Mouse (Mus musculus) MEL (cell line): ENCODE measurements at regions not wholly inside any gene's neighbourhood (a gene's known extent, or its start where the extent isn't known, plus 50 kb on each side); places are given as distances from the start of the nearest gene placed in this dataset.

Source experiments
- CHD1 ChIP-seq: IDR thresholded peaks from 2 replicates; pipeline ENCODE4 v1.6.1; 2012; ENCODE audit warnings: low read depth, mild to moderate bottlenecking, inconsistent platforms, low read length, improper control_type of control experiment
- CTCF ChIP-seq, 3 experiments: IDR thresholded peaks in 2 of 3; conservative IDR thresholded peaks in 1 of 3; 2 replicates each; pipeline ENCODE4 v1.5.1; 2011 to 2012; ENCODE audit warnings: low read length in 3 of 3, low read depth in 2 of 3, mild to moderate bottlenecking in 2 of 3, improper control_type of control experiment in 1 of 3, inconsistent platforms in 1 of 3, mixed read lengths in 1 of 3, moderate library complexity in 1 of 3; ENCODE audit not compliant: control insufficient read depth in 1 of 3, insufficient read depth in 1 of 3, poor library complexity in 1 of 3, severe bottlenecking in 1 of 3
- EP300 ChIP-seq, 2 experiments: IDR thresholded peaks; 2 replicates each; pipeline ENCODE4 v1.6.1; 2011; ENCODE audit warnings: improper control_type of control experiment in 2 of 2, low read length in 2 of 2, low read depth in 1 of 2, mild to moderate bottlenecking in 1 of 2
- HCFC1 ChIP-seq: IDR thresholded peaks from 2 replicates; pipeline ENCODE4 v1.6.1; 2012; ENCODE audit warnings: low read depth, mild to moderate bottlenecking, inconsistent platforms, low read length, improper control_type of control experiment, moderate library complexity
- NRF1 ChIP-seq: IDR thresholded peaks from 2 replicates; pipeline ENCODE4 v1.6.1; 2014; ENCODE audit warnings: low read depth, mild to moderate bottlenecking, inconsistent platforms, low read length, improper control_type of control experiment, moderate library complexity; ENCODE audit not compliant: poor library complexity, insufficient read depth, severe bottlenecking
- POLR2A ChIP-seq, 2 experiments: IDR thresholded peaks; 2 replicates each; pipeline ENCODE4 v1.6.1; 2011 to 2012; ENCODE audit warnings: low read length in 2 of 2, mild to moderate bottlenecking in 2 of 2, control low read depth in 1 of 2, improper control_type of control experiment in 1 of 2, low read depth in 1 of 2, moderate library complexity in 1 of 2; ENCODE audit not compliant: control insufficient read depth in 1 of 2, insufficient read depth in 1 of 2, poor library complexity in 1 of 2
- SMC3 ChIP-seq: IDR thresholded peaks from 2 replicates; pipeline ENCODE4 v1.6.1; 2011; ENCODE audit warnings: low read depth, low read length, improper control_type of control experiment
- ZMIZ1 ChIP-seq: IDR thresholded peaks from 2 replicates; pipeline ENCODE4 v1.6.1; 2012; ENCODE audit warnings: low read depth, mild to moderate bottlenecking, inconsistent platforms, low read length, improper control_type of control experiment, moderate library complexity

- TF ChIP-seq CTCF (IDR thresholded peaks at IDR 0.05 in 2 of 3, conservative IDR thresholded peaks at IDR 0.05 in 1 of 3; ENCODE audit: control insufficient read depth in 1 of 3, insufficient read depth in 1 of 3, low read depth in 2 of 3, low read length in 3 of 3, poor library complexity in 1 of 3, severe bottlenecking in 1 of 3): no peak
- no peak for TF ChIP-seq EP300 (IDR thresholded peaks at IDR 0.05; ENCODE audit: low read depth in 1 of 2, low read length in 2 of 2)
- TF ChIP-seq POLR2A (IDR thresholded peaks at IDR 0.05; ENCODE audit: control insufficient read depth in 1 of 2, insufficient read depth in 1 of 2, low read depth in 1 of 2, low read length in 2 of 2, poor library complexity in 1 of 2): no peak
- no peak for TF ChIP-seq ZMIZ1
- no peak for TF ChIP-seq CHD1
- no peak for TF ChIP-seq NRF1
- TF ChIP-seq SMC3: no peak
- no peak for TF ChIP-seq HCFC1
Observed at GRCm38 (mm10) chr4:21616116-21616515, 69.6 kb downstream of the Prdm13 start.
